Mouse (Mus musculus) hematopoietic stem cell, adult 5-6 weeks (primary cell): ENCODE measurements around the gene Plcg2. TPM values are rescaled to one million over a fixed set of nuclear protein-coding genes. Genes with fewer than 3 reads are reported as not detected.

ENCODE experiments used
- ATAC-seq, 2 experiments: fragments of 125-278 bp in 1 of 2; replicated peaks in 1 of 2; 2 replicates each; pipeline ENCODE4 v1.8.0; 2016 to 2017; ENCODE audit warnings: inconsistent platforms in 2 of 2, mild to moderate bottlenecking in 2 of 2, moderate number of reproducible peaks in 2 of 2, low read depth in 1 of 2, moderate TSS enrichment in 1 of 2; ENCODE audit not compliant: low FRiP score in 2 of 2, poor library complexity in 2 of 2, severe bottlenecking in 2 of 2, insufficient read depth in 1 of 2, low TSS enrichment in 1 of 2
- total RNA-seq: library from RNA; stranded (forward); fragments of 172-1452, 232-1000 nt; gene quantifications from 2 replicates; pipeline ENCODE4 v1.2.3, GENCODE M21; 2017

Gene Plcg2
- total RNA-seq, result 121 and 137 TPM in 2 replicates

- ATAC-seq, result peak; percentile 72 to 76
These were observed at the start of gene Plcg2 for GRCm38 (mm10) chr8:117498179-117498914. Gene Plcg2 (plus strand): TSS chr8:117498291.

- ATAC-seq, result no peak
These were observed 47.0 kb upstream of the Plcg2 start for GRCm38 (mm10) chr8:117451072-117451471.

- ATAC-seq, result no peak
These were observed 44.1 kb upstream of the Plcg2 start for GRCm38 (mm10) chr8:117453974-117454373.

GRCm38 (mm10) chr8:117454516-117455116 is 43.5 kb upstream of the Plcg2 start:
- ATAC-seq, result no peak

GRCm38 (mm10) chr8:117455701-117456100 is 42.4 kb upstream of the Plcg2 start:
- ATAC-seq, result no peak

GRCm38 (mm10) chr8:117458440-117458839 is 39.7 kb upstream of the Plcg2 start:
- no peak for ATAC-seq

GRCm38 (mm10) chr8:117462701-117463284 is 35.3 kb upstream of the Plcg2 start:
- ATAC-seq, result no peak

GRCm38 (mm10) chr8:117464525-117464924 is 33.6 kb upstream of the Plcg2 start:
- no peak for ATAC-seq

GRCm38 (mm10) chr8:117465250-117465649 is 32.8 kb upstream of the Plcg2 start:
- ATAC-seq, result peak; percentile 70 to 75

GRCm38 (mm10) chr8:117467466-117467865 is 30.6 kb upstream of the Plcg2 start:
- no peak for ATAC-seq

GRCm38 (mm10) chr8:117469431-117470341 is 28.4 kb upstream of the Plcg2 start:
- 0 out of 4 replicates have a peak, but pooled peaks of 1 of the 2 experiments have one; percentile 5 for ATAC-seq

- ATAC-seq, result peak; percentile 66 to 76
These were observed 27.7 kb upstream of the Plcg2 start for GRCm38 (mm10) chr8:117470342-117470781.

- peak; percentile 38 to 47 for ATAC-seq
These were observed 26.9 kb upstream of the Plcg2 start for GRCm38 (mm10) chr8:117471174-117471573.

- no peak for ATAC-seq
These were observed 26.4 kb upstream of the Plcg2 start for GRCm38 (mm10) chr8:117471655-117472054.

- ATAC-seq, result no peak
These were observed 25.8 kb upstream of the Plcg2 start for GRCm38 (mm10) chr8:117472332-117472731.

GRCm38 (mm10) chr8:117474944-117475343 is 23.1 kb upstream of the Plcg2 start:
- peak; percentile 68 to 70 for ATAC-seq

- peak; percentile 87 to 90 for ATAC-seq
These were observed 22.3 kb upstream of the Plcg2 start for GRCm38 (mm10) chr8:117475819-117476218.
